Mouse (Mus musculus) hindbrain, postnatal 0 days (tissue): ENCODE results near the gene Cep57l1. TPM values are rescaled to one million over a fixed set of nuclear protein-coding genes. Genes with fewer than 3 reads are reported as not detected.

Experiments used
- ATAC-seq: fragments of 200-750 bp; cut with Nextera tagmentation; 2 replicates; pipeline ENCODE4 v1.8.0; 2017; ENCODE audit warnings: mild to moderate bottlenecking, moderate TSS enrichment, moderate library complexity
- DNase-seq: peaks from one replicate; pipeline ENCODE4 v3.0.0-alpha.2; 2015; ENCODE audit warnings: low spot score
- H3K27ac ChIP-seq: fragments of 300-500 bp; sonication (generic); 2 replicates; pipeline ENCODE4 v1.5.1; 2014; ENCODE audit warnings: mild to moderate bottlenecking
- H3K27me3 ChIP-seq: fragments of 300-500 bp; sonication (generic); 2 replicates; pipeline ENCODE4 v1.6.1; 2014; ENCODE audit warnings: low read length, mixed read lengths; ENCODE audit not compliant: insufficient read depth
- H3K36me3 ChIP-seq: fragments of 300-500 bp; sonication (generic); 2 replicates; pipeline ENCODE4 v1.6.1; 2014; ENCODE audit warnings: low read length, mixed read lengths; ENCODE audit not compliant: insufficient read depth
- H3K4me1 ChIP-seq: fragments of 300-500 bp; sonication (generic); 2 replicates; pipeline ENCODE4 v1.6.1; 2014; ENCODE audit warnings: antibody characterized with exemption, low read length, mixed read lengths; ENCODE audit not compliant: insufficient read depth
- H3K4me2 ChIP-seq: fragments of 300-500 bp; sonication (generic); 2 replicates; pipeline ENCODE4 v1.6.1; 2014; ENCODE audit warnings: low read depth, mild to moderate bottlenecking, low read length, moderate library complexity, mixed read lengths
- H3K4me3 ChIP-seq: fragments of 300-500 bp; sonication (generic); 2 replicates; pipeline ENCODE4 v1.5.1; 2014; ENCODE audit warnings: low read length
- H3K9ac ChIP-seq: fragments of 300-500 bp; sonication (generic); replicated peaks from 2 replicates; pipeline ENCODE4 v1.6.1; 2014; ENCODE audit warnings: mild to moderate bottlenecking, low read length, moderate library complexity, mixed read lengths
- H3K9me3 ChIP-seq: fragments of 300-500 bp; sonication (generic); 2 replicates; pipeline ENCODE4 v1.6.1; 2016; ENCODE audit warnings: low read length, mixed read lengths
- CTCF ChIP-seq: IDR thresholded peaks from 2 replicates; pipeline ENCODE4 v1.5.1; 2016; ENCODE audit warnings: antibody characterized with exemption, control low read depth, low read depth
- WGBS: fragments of 180-500 bp; shearing (Covaris S2); extraction: QIAGEN DNeasy Blood & Tissue Kit; methylation state at CpG from one replicate; pipeline ENCODE4 v1.1.7; 2014; 5-methylcytosine and 5-hydroxymethylcytosine counted together
- polyA plus RNA-seq: library from polyadenylated mRNA; unstranded; fragments of >200 nt; fragmentation: Nextera tagmentation; extraction: Ambion mirVana; gene quantifications from 2 replicates; pipeline ENCODE4 v1.2.1, GENCODE M21; 2015
- total RNA-seq: library from RNA; depleted of rRNA; stranded (reverse); fragments of >200 nt; gene quantifications from 2 replicates; pipeline ENCODE4 v1.2.3, GENCODE M21; 2014

Gene Cep57l1
- total and polyA plus RNA-seq, 2 experiments from 2014 or later = 8.0 to 11.6 TPM

DNA sequence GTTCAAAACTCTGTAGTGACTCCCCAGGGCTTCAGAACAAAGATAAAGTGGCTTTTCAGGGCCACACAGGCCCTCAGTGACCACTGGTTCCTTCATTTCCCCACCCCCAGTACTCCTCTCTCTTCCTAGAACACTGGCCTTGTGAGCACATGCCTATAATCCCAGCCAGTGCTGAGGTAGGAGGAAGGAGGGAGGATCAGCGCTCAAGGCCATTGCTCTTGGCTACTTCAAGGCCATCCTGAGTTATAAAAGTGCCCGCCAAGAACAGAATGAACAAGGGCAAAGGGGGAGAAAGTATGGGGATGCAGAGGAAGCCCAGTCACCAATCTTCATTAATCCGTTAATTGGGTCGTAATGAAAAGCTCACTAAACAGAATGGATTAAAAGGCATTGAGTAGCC is 44.1 kb downstream of the Cep57l1 start:
- DNase-seq (no peak), ATAC-seq (no peak)
- Histone ChIP-seq H3K4me2 (no peak overlapping the region), H3K27me3 (no peaks in the 10 kb centered on the region), H3K4me1 (no peaks in the 10 kb centered on the region), H3K9ac (no peak overlapping the region), H3K4me3 (no peak overlapping the region), H3K9me3 (no peaks in the 10 kb centered on the region), H3K36me3 (no peaks in the 10 kb centered on the region), H3K27ac (no peak overlapping the region)
- 93% methylated on average over 4 of the region's 4 CpGs for WGBS
- TF ChIP-seq CTCF = no peak

DNA sequence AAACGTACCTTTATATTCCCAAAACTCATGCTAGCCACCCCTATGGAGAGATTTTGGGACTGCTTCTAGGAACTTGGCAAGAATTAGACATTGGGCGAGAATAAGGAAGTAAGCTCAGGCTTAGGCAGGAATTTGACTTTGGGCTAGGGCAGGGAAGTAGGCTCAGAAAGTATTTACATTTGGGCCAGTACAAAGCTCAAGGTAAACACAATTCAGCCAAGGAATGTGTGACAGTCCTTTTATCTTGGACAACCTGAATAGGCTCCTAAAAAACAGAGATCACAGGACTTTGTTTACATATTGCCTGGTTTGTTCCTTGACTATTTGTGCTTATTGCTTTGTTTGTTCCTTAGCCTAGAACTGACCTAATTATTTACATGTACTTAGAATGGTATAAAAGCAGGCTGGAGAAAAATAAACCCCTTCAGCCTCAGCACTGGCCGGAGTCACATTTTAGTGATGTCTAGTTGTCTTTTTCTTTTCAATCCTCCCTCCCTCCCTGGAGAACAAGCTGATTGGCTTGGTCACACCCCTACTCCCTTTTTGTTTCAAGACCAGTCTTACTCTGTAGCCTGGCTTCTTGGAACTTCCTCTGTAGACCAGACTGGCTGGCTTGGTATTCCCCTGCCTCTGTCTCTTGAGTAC is 45.8 kb downstream of the Cep57l1 start:
- Histone ChIP-seq H3K9ac (no peak overlapping the region), H3K4me3 (no peak overlapping the region), H3K4me2 (no peak overlapping the region), H3K36me3 (no peaks in the 10 kb centered on the region), H3K27ac (no peak overlapping the region), H3K4me1 (no peaks in the 10 kb centered on the region), H3K27me3 (no peaks in the 10 kb centered on the region), H3K9me3 (no peaks in the 10 kb centered on the region)
- no peak for TF ChIP-seq CTCF
- ATAC-seq = no peak
- DNase-seq = no peak
- 86% methylated on average over 3 of the region's 3 CpGs for WGBS

DNA sequence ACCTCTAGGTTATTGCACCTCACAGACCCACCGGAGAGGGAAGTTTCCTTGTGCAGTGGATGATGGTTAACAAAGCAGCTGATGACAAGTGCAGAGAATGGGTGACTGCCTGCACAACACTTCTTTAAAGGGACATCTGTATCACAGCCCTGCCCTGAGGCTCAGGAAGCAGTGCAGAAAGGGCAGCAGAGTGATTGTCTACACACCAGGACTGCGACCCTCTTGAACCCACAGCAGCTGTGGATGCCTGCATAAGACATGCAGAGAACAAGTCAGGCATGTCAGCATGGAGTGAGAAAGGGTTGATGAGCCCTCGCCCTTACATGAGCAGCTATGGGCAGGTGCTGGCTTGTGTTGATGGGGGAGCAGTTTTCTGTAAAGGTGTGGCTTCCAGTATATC is 48.8 kb downstream of the Cep57l1 start:
- WGBS = 77% methylated on average over 3 of the region's 3 CpGs
- DNase-seq = no peak
- no peaks in the 10 kb centered on the region for H3K9me3 ChIP-seq

DNA sequence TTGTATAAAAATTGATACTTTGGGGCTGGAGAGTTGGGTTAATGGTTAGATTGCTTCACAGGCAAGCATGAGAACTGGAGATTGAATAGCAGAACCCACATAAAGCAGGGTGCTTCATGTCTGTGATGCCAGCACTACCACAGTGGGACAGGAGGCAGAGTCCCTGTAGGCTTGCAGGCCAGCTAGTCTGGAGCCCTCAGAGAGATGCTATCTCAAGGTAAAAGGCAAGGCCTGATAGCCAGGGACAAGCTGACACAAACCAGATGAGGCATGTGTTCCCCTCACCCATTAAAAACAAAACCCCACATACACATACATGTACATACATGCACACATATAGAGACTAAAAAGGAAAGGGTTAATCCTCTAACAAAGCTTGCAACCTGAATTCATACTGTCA is 51.6 kb downstream of the Cep57l1 start:
- no peaks in the 10 kb centered on the region for H3K27me3 ChIP-seq
- no peaks in the 10 kb centered on the region for H3K36me3 ChIP-seq
- H3K4me2 ChIP-seq = no peak overlapping the region
- no peak overlapping the region for H3K4me3 ChIP-seq
- no peak for DNase-seq
- no peak for TF ChIP-seq CTCF
- ATAC-seq = no peak
- H3K27ac ChIP-seq = no peak overlapping the region
- H3K9ac ChIP-seq = no peak overlapping the region
- H3K4me1 ChIP-seq = no peaks in the 10 kb centered on the region
- H3K9me3 ChIP-seq = no peaks in the 10 kb centered on the region

More for the DNA sequence above, 48.8 kb downstream of the Cep57l1 start:
- Histone ChIP-seq H3K4me1 (no peaks in the 10 kb centered on the region), H3K4me2 (no peak overlapping the region), H3K4me3 (no peak overlapping the region), H3K36me3 (no peaks in the 10 kb centered on the region), H3K27ac (no peak overlapping the region), H3K27me3 (no peaks in the 10 kb centered on the region), H3K9ac (no peak overlapping the region)
- TF ChIP-seq CTCF = no peak
- ATAC-seq = no peak

DNA sequence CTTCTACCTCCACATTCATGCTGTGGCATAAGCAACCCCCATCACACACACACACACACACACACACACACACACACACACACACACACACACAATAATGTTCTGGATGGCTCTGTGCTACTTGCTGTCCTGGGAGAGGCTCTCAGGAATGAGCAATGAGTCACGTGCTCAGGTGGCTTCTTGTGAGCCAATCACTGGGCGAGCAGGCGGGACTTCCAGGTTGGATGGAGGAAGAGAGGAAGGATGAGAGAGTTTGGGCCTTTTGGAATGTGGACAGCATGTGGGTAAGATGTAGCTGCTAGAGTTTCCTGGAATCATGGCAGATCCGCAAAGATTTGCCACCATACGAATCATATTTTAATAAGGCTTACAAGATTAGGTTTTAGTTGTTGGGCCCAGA is 52.4 kb downstream of the Cep57l1 start:
- no peak overlapping the region for H3K9ac ChIP-seq
- no peak overlapping the region for H3K4me2 ChIP-seq
- no peak overlapping the region for H3K27ac ChIP-seq
- H3K9me3 ChIP-seq = no peaks in the 10 kb centered on the region
- H3K36me3 ChIP-seq = no peaks in the 10 kb centered on the region
- ATAC-seq = no peak
- no peaks in the 10 kb centered on the region for H3K27me3 ChIP-seq
- no peak for TF ChIP-seq CTCF
- H3K4me3 ChIP-seq = no peak overlapping the region
- no peaks in the 10 kb centered on the region for H3K4me1 ChIP-seq
- no peak for DNase-seq
- 96% methylated on average over 5 of the region's 5 CpGs for WGBS

DNA sequence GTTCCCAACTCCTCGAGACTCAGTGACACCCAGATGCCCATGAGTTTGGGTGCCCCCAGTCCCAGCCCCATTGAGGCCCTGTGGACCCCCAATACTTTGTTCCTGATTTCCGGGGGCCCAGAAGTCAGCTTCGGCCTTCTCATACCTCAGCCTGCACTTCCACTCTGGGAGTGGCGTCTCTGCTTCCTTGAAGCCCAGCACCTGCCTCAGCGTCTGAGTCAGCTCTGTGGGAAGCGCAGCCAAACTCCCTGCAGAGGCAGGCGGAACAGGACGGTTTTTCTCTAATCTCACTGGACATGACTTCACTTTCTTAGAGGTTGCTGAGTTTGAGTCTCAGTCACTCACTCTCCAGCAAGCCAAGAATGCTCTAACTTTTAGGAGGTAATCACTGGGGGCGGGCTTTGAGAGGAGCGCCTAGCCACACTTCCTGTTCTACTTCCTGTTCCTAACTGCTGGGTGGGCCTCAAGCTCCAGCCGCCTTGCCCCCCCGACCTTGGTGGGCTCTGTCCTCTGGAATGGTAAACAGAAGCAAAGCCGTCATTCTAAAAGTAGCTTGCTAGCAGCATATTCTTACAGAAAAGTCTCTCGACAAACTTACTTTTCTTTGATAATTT is 57.7 kb downstream of the Cep57l1 start:
- Histone ChIP-seq H3K4me3 (no peak overlapping the region), H3K27ac (no peak overlapping the region), H3K9me3 (no peaks in the 10 kb centered on the region), H3K9ac (no peak overlapping the region), H3K4me2 (no peak overlapping the region), H3K27me3 (no peaks in the 10 kb centered on the region), H3K36me3 (no peaks in the 10 kb centered on the region), H3K4me1 (no peaks in the 10 kb centered on the region)
- DNase-seq (no peak), ATAC-seq (no peak)
- WGBS = 85% methylated on average over 14 of the region's 14 CpGs
- TF ChIP-seq CTCF = no peak

DNA sequence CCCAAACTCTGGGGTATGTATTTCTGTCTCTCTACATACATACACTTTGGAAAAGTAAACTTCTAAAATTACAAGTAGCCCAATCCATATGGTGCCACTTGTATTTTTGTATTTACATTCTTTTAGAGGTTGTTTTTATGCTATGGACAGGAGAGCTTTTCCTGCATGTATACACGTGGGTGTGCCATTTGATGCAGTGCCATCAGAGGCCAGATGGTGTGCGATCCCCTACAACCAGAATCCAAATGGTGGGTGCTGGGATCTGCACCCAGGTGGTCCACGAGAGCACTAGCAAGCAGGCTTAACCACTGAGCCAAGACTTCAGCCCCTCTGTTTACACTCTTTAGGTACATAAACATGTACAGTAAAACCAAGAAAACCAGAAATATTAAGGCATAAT is 60.4 kb downstream of the Cep57l1 start:
- Histone ChIP-seq H3K9ac (no peak overlapping the region), H3K4me1 (no peaks in the 10 kb centered on the region), H3K9me3 (no peaks in the 10 kb centered on the region), H3K27ac (no peak overlapping the region), H3K4me3 (no peak overlapping the region), H3K27me3 (no peaks in the 10 kb centered on the region), H3K4me2 (no peak overlapping the region), H3K36me3 (no peaks in the 10 kb centered on the region)
- DNase-seq (no peak), ATAC-seq (no peak)
- 63% methylated on average over 3 of the region's 3 CpGs for WGBS
- no peak for TF ChIP-seq CTCF
